Mouse (Mus musculus) fibroblast of lung, adult 2 months (primary cell): ENCODE measurements at regions not wholly inside any gene's neighbourhood (a gene's known extent, or its start where the extent isn't known, plus 50 kb on each side); places are given as distances from the start of the nearest gene placed in this dataset.
A peak's percentile ranks its signal among the peaks of the same experiment; 100 is the strongest.

Source experiments
- DNase-seq: peaks from one replicate; pipeline ENCODE4 v3.0.0-alpha.2; 2011; ENCODE audit warnings: low read depth

GRCm38 (mm10) chr2:45629616-45630015 is 512.4 kb upstream of the Zeb2 start:
- DNase-seq = no peak

DNA sequence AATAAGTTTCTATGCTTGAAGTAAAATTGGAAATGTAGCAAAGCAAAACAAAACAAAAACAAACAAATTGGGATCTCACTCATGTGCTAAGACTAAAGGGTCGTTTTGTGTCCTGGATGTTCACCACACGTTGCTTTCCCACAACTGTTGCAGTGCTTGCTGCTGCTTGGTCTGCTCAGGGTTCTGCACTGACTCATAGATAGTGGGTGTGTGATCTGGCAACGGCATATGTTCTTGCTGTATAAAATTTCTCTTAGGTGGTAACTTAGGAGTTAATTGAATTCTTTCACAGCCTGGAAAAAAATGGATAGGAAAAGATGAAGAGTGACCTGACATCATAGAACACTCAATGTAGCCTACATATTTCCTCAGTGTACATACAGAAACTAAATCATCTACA is 505.9 kb upstream of the Zeb2 start:
- DNase-seq = no peak

DNA sequence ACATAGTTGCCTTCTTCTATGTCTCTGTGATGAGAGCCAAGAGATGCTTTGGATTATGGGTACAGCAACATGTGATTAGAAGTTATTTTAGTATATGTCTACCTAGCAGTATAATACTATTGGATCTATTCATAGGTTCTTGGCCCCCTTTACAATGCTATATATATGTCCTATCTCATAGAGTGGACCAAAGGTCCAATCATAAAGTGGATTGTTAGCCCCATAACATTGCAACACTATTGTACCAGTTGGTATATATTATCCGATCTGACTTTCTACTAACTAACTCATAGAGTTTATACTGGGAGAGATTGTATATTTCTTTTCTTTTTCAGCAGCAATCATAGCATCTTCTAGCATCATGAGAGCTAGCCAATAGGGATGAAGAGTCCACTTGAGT is 491.7 kb upstream of the Zeb2 start:
- DNase-seq = no peak

GRCm38 (mm10) chr2:45607393-45607792 is 490.2 kb upstream of the Zeb2 start:
- DNase-seq = no peak

GRCm38 (mm10) chr2:45601332-45601900 is 484.2 kb upstream of the Zeb2 start:
- DNase-seq = no peak

DNA sequence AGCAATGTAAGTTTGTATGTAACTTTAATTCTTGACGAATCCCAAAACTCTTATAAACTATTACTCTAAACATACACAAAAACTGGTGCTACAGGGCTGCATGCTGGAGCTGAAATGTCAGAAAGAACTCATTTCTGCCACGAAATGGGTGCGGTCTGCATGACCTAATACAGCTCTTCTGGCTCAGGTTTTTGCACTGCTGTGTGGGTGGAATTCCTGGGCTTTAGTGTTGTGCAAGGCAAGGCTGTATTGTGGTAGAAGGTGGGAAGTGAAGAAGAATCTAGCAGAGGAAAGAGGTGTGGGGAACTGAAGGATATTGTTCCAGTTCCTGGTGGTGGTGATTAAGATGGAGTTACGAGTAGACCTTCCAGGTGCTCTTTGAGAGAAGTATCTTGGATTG is 476.6 kb upstream of the Zeb2 start:
- DNase-seq = peak; percentile 48

GRCm38 (mm10) chr2:45590980-45591379 is 473.8 kb upstream of the Zeb2 start:
- DNase-seq = no peak

- DNase-seq = no peak
Observed at GRCm38 (mm10) chr2:45588248-45588647, 471.1 kb upstream of the Zeb2 start.

GRCm38 (mm10) chr2:45586588-45587200 is 469.5 kb upstream of the Zeb2 start:
- DNase-seq = no peak

DNA sequence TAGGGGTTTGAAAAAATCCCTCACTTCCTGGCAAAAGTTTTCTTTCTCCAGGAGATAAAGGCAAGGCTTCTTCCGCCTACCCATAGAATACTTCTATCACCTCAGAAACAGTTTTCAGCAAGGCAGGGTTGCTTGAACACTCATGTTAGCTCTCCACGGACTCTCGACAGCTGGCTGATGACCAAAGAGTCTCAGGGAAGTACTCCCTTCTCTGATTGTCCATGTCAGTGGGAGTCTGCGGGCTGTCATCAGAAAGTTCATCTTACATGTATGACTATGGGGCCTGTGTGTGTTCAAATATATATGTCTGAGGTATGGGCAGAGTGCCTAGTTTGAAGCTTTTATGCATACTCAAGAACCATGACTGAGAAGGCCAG is 464.3 kb upstream of the Zeb2 start:
- no peak for DNase-seq

- peak; percentile 73 for DNase-seq
Observed at GRCm38 (mm10) chr2:45580838-45581548, 463.8 kb upstream of the Zeb2 start.

- no peak for DNase-seq
Observed at GRCm38 (mm10) chr2:45572906-45573305, 455.7 kb upstream of the Zeb2 start.

DNA sequence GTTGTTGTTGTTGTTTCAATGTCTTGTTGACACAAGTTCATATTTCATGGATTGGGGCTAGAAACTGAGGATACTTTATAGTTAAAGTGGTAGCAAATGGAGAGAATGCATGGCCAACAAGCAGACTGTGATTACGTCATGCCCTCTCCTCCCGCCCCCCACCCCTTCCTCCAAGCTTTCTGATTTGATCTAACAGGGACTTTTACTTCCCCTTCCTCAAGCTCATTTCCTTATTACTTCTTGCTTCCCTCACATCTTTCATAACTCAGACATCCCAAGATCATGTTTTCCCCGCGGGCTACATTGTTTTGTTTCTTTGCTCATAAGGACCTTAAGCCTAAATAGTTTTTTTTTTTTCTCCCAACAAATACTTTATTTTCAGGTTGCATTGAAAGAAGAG is 437.5 kb upstream of the Zeb2 start:
- no peak for DNase-seq

GRCm38 (mm10) chr2:45541394-45541793 is 424.2 kb upstream of the Zeb2 start:
- no peak for DNase-seq

DNA sequence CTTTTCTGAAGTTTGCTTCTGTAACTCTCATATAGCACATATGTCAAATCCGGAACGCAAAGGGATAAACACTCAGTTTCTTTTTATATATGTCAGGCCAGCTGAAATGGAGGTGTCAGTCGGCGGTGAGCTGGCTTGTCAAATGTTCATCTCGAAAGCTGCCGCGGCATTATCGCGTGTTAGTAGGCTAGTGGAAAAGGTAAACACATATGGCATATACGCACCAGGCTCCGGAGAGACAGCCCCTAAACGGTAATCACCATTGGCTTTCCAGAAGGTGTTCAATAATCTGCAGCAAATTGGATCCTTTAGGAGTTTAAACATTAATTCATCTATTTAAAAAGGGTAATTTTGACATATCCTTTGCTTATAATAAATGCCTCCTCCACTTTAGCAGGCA is 421.8 kb upstream of the Zeb2 start:
- DNase-seq = no peak

DNA sequence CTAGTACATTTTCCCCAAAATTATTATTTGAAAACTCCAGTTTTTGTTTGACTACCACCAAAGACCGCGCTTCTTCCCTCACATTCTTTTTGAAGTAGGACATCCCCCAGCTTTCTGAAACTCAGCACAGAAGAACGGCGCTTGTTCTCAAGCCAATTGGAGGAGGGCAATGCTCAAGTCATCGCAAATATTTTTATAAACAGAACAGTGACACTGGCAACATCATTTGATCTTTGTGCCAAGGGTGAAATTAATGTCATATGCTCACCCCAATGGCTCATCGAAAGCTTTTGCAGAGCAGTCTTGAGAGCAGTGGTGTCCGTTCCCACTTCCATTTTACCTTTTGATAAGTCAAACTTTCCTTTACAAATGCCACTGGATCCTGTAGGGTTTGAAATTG is 420.5 kb upstream of the Zeb2 start:
- no peak for DNase-seq

GRCm38 (mm10) chr2:45534806-45535205 is 417.6 kb upstream of the Zeb2 start:
- no peak for DNase-seq

DNA sequence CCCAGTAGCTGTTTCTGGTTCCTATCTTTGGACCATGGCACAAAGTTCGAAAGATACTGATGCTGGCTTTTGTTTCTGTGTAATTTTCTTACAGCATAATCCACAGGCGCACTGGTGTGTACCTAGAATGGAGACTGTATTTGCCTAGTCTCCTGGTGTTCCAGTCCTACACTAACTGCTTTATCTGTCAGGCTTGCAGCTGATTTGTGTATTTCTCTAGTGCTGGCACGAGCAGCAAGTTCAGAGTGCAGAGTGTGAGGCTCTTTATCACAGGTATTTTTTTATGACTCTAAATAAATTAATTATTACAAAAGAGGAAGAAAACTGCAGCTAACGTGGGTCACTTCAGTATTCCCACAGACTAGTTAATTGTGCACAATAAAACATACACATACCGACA is 405.1 kb upstream of the Zeb2 start:
- no peak for DNase-seq

DNA sequence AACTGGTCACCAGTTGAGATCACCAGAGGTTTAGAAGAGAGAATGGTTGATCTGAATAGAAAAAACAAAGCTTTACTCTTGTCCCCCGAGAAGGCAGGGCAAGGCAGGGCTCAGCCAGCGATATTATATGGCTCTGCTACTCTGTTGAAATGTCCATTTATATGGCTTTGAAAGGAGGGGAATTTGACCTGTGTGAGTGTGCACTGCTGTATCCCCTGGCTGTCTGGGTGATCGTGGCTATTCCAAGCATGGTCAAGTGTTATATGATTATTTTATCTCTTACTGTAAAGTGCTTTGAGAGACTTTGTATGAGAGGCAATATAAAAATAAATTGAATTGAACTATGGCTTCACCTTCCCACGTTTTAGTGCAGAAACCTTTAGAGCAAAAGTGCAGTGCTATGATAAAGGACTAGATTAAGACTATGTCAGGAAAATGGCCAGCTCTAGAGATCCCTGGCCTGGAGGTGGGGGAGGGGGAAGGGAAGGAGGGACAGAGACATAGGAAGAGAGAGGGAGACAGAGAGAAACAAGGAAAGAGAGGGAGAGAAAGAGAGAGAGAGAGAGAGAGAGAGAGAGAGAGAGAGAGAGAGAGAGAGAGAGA is 402.5 kb upstream of the Zeb2 start:
- DNase-seq = no peak

DNA sequence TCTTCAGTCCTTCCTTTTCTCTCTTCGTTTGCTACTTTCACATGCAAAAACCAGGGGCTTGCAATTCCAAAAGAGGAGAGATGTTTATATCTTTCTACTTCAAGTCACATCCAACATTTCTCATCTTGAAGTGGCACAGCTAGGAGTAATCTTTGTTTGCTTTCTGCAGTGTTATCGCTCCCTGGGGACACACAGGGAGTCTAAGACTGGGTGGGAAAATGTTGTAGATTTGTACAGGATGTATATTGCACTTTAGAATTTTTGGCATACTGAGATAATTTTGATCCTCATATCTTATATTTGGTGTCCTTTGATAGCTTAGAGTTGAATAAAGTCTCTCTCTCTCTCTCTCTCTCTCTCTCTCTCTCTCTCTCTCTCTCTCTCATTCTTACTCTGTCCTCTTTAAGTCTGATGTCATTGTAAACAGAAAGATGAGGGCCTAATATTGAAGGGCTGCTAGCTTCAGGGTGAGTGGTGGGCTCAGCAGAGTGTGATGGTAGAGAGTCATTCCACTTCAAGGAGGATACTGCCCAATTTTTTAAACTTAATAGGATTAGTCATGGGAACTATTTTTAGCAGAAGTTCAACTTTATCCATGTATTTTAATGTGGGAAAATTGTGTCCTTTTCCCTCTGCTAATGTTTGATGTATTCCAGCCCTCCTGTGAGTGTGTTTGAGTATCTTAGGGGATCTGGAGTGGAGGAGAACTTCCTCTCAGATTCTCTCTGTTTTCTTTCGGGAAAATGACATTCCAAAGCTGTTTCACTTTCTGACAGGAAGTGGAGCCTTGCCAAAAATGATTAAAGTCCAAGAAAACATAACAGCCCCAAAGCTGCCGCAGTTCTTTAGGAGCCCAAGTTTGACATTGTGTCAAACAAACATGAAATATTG is 397.3 kb upstream of the Zeb2 start:
- no peak for DNase-seq

DNA sequence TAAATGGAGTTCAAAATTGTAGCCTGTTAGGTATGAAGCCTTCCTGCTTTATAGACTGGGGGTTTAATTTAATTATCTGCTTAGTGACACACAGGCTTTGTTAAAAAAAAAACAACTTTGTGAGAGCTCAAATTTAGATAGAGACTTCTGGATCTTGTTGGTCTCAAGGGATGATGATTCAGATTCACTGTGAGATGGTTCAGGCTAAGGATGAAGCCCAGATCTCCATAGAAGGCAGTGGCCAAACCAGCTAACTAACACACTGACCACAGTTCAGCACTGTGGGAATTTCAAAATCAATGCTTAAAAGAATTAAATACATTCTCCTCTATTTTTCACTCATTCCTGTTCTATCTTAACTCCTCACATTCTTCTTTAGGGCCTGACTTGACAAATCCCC is 395.7 kb upstream of the Zeb2 start:
- DNase-seq = no peak

DNA sequence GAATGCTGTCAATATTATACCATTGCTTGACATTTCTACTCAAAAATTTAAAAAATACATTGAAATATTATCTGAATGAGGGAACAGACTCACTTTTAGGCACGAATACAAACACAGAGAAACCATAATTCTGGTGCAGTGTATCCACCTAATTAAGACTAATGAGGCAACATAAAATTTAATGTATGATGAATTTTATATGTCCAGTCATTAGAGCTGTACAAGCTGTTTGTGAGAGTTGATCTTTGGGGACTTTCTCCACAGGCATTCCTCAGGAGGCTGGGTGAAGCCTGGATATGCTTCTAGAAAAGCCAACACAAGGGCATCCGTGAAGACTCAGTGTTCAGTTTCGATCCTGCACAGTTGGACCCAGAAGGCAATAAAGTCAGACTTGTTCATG is 394.6 kb upstream of the Zeb2 start:
- no peak for DNase-seq
